Mouse (Mus musculus): ENCODE data around the gene Gm7247.
"Not testable (repeated sequence)": the region's sequence is repeated elsewhere in the genome, so short reads cannot be mapped to it uniquely, and the experiment has no call there.

Gm7247 gene

GRCm38 (mm10) chr14:51497958-51498357 is 136.4 kb downstream of the Gm7247 start:
- DNase-seq: no peak

- no peak for DNase-seq
Measured at GRCm38 (mm10) chr14:51499707-51500275, 138.2 kb downstream of the Gm7247 start.

- no peak for DNase-seq
Measured at GRCm38 (mm10) chr14:51500461-51500860, 138.9 kb downstream of the Gm7247 start.

- DNase-seq: peak; percentile 2
Measured at GRCm38 (mm10) chr14:51507416-51507815, 145.9 kb downstream of the Gm7247 start.

GRCm38 (mm10) chr14:51552490-51552889 is 190.9 kb downstream of the Gm7247 start, which contains the start of gene Gm5622:
Gm5622 (plus strand) TSS chr14:51552790.
- DNase-seq: no peak

GRCm38 (mm10) chr14:51573963-51574362 is 212.4 kb downstream of the Gm7247 start, which contains the start of gene Gm17175:
Gm17175 (minus strand) TSS chr14:51574063.
- DNase-seq: not testable (repeated sequence)

GRCm38 (mm10) chr14:51592039-51592438 is 230.5 kb downstream of the Gm7247 start, which contains the start of gene Gm17174:
Gm17174 (minus strand) TSS chr14:51592139.
- not testable (repeated sequence) for DNase-seq

- no peak for DNase-seq
Measured at GRCm38 (mm10) chr14:51611210-51611609, 249.7 kb downstream of the Gm7247 start, which contains the start of gene Gm17078. Gm17078 (minus strand) TSS chr14:51611310.
